Mouse (Mus musculus): Measurements from ENCODE around the gene Nphs1. TPM values are rescaled to one million over a fixed set of nuclear protein-coding genes. Genes with fewer than 3 reads are reported as not detected.
A peak's percentile ranks its signal among the peaks of the same experiment; 100 is the strongest.

Gene Nphs1
- total and polyA plus RNA-seq, 3 experiments: 1.0 to 2.4 TPM; not detected in 1

DNA sequence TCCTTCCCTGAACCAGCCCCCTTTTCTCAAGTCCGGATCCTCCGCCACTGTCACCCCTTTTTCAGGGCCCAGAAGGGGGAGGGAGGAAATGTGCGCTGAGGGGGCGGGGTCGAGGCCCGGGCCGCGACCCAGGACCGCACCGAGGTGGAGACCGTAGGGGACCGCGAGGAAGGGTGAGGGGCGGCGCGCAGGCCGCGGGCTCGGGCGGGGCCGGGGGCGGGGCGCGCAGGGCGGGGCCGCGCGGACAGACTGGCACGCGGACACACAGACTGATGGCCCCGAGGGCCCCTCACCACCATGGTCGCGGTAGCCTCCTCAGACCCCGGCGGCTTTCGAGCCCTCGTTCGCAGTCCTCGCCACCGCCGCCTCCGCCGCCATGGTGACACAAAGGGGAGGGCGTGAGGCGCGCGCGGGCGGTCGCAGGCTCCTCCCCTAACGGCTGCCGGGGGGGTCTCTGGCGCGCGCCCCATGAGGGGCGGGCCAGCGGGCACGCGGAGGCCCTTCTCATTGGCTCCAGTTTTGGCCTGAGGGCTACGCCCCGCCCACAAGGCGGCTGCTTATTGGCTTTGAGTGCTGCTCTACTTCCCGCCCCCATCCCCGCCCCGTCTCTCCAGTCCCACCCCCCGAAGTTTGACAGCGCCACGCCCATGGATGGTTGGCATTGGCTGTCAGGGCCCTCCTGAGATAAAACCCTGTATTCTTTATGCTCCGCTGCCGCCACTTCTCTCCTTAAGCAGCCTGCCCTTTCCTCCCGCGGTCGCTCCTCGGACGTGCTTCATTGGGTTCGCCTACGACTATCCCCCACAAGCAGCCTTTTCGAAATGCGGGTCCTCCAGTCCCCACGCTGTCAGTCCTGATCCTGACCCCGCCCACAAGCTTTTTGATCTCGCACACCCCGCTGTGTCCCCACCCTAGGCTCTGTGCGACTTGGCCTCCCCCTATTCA is 76.8 kb downstream of the Nphs1 start, which contains the start of gene Arhgap33 (continued):
- no peak for TF ChIP-seq POLR2AphosphoS2 (IDR thresholded peaks at IDR 0.05; ENCODE audit: low read depth, low read length)
- no peak for TF ChIP-seq TBP (conservative IDR thresholded peaks at IDR 0.05; ENCODE audit: low read depth, low read length)
- TF ChIP-seq NRF1 (IDR thresholded peaks at IDR 0.05; ENCODE audit: low read depth, low read length): peak; percentile 44; the same call in 1 of the 2 replicates
- no peak for TF ChIP-seq PAX5 (IDR thresholded peaks at IDR 0.05; ENCODE audit: low read length)
- TF ChIP-seq CTCF (conservative IDR thresholded peaks at IDR 0.05 in 1 of 2, IDR thresholded peaks at IDR 0.05 in 1 of 2; ENCODE audit: low read depth in 2 of 2, low read length in 2 of 2): no peak
- no peak for TF ChIP-seq KAT2A (IDR thresholded peaks at IDR 0.05; ENCODE audit: insufficient replicate concordance, low read length)
- TF ChIP-seq SMC3 (IDR thresholded peaks at IDR 0.05; ENCODE audit: low read depth, low read length): no peak
- no peak for TF ChIP-seq JUN (IDR thresholded peaks at IDR 0.05; ENCODE audit: insufficient read depth, low read depth, low read length)
- TF ChIP-seq UBTF (IDR thresholded peaks at IDR 0.05; ENCODE audit: low read depth, low read length): no peak
- no peak; the same call in 1 of the 2 replicates for TF ChIP-seq MAX (IDR thresholded peaks at IDR 0.05; ENCODE audit: low read length)
- no peak for TF ChIP-seq RAD21 (IDR thresholded peaks at IDR 0.05; ENCODE audit: low read depth, low read length)
- 0 out of 2 replicates have a peak, but pooled peaks have one; percentile 27 for TF ChIP-seq MYC (IDR thresholded peaks at IDR 0.05; ENCODE audit: low read depth, low read length)
- TF ChIP-seq ETS1 (conservative IDR thresholded peaks at IDR 0.05; ENCODE audit: low read depth, low read length): no peak
- TF ChIP-seq MXI1 (IDR thresholded peaks at IDR 0.05; ENCODE audit: low read depth, low read length): peak; percentile 91
- TF ChIP-seq MAFK (IDR thresholded peaks at IDR 0.05; ENCODE audit: insufficient replicate concordance, low read length): no peak
- no peak for TF ChIP-seq RCOR1 (conservative IDR thresholded peaks at IDR 0.05; ENCODE audit: low read depth, low read length)

Other genes starting within 250 kb of the Nphs1 start
Only the 20 nearest of the 34 such genes appear.
- gene Syne4, start 143.5 kb upstream of the Nphs1 start, total RNA-seq (2012; rRNA removed): 1.7 and 1.9 TPM in 2 replicates
- 0.70 and 0.81 TPM in 2 replicates for gene Syne4, start 143.5 kb upstream of the Nphs1 start, total RNA-seq (2014; rRNA removed)
- gene Syne4, start 143.5 kb upstream of the Nphs1 start, polyA plus RNA-seq (2012; ENCODE audit: insufficient read length, low read depth): 3.1 and 4.1 TPM in 2 replicates
- gene E130208F15Rik, start 136.6 kb upstream of the Nphs1 start, total RNA-seq (2012; rRNA removed): 5.6 and 6.2 TPM in 2 replicates
- gene E130208F15Rik, start 136.6 kb upstream of the Nphs1 start, total RNA-seq (2014; rRNA removed): 0.35 and 0.70 TPM in 2 replicates
- gene E130208F15Rik, start 136.6 kb upstream of the Nphs1 start, polyA plus RNA-seq (2012; ENCODE audit: insufficient read length, low read depth): 6.2 and 9.7 TPM in 2 replicates
- gene Sdhaf1, start 134.4 kb upstream of the Nphs1 start, total RNA-seq (2012; rRNA removed): 12.8 and 14.1 TPM in 2 replicates
- 16.0 and 18.5 TPM in 2 replicates for gene Sdhaf1, start 134.4 kb upstream of the Nphs1 start, total RNA-seq (2014; rRNA removed)
- 8.8 and 11.3 TPM in 2 replicates for gene Sdhaf1, start 134.4 kb upstream of the Nphs1 start, polyA plus RNA-seq (2012; ENCODE audit: insufficient read length, low read depth)
- gene Lrfn3, start 95.5 kb upstream of the Nphs1 start, total RNA-seq (2012; rRNA removed): 0.04 and 0.08 TPM in 2 replicates
- gene Lrfn3, start 95.5 kb upstream of the Nphs1 start, total RNA-seq (2014; rRNA removed): not detected in 2 replicates
- not detected in 2 replicates for gene Lrfn3, start 95.5 kb upstream of the Nphs1 start, polyA plus RNA-seq (2012; ENCODE audit: insufficient read length, low read depth)
- gene Tyrobp, start 44.6 kb upstream of the Nphs1 start, total RNA-seq (2012; rRNA removed): 4.2 and 5.0 TPM in 2 replicates
- gene Tyrobp, start 44.6 kb upstream of the Nphs1 start, total RNA-seq (2014; rRNA removed): 9.4 and 13.0 TPM in 2 replicates
- 14.3 and 18.9 TPM in 2 replicates for gene Tyrobp, start 44.6 kb upstream of the Nphs1 start, polyA plus RNA-seq (2012; ENCODE audit: insufficient read length, low read depth)
- 8.0 and 11.9 TPM in 2 replicates for gene Hcst, start 38.5 kb upstream of the Nphs1 start, total RNA-seq (2012; rRNA removed)
- 6.3 and 11.8 TPM in 2 replicates for gene Hcst, start 38.5 kb upstream of the Nphs1 start, total RNA-seq (2014; rRNA removed)
- gene Hcst, start 38.5 kb upstream of the Nphs1 start, polyA plus RNA-seq (2012; ENCODE audit: insufficient read length, low read depth): 11.8 and 11.9 TPM in 2 replicates
- 133 and 161 TPM in 2 replicates for gene Nfkbid, start 36.6 kb upstream of the Nphs1 start, total RNA-seq (2012; rRNA removed)
- 131 and 144 TPM in 2 replicates for gene Nfkbid, start 36.6 kb upstream of the Nphs1 start, total RNA-seq (2014; rRNA removed)
- 175 and 197 TPM in 2 replicates for gene Nfkbid, start 36.6 kb upstream of the Nphs1 start, polyA plus RNA-seq (2012; ENCODE audit: insufficient read length, low read depth)
- 0.34 and 0.93 TPM in 2 replicates for gene Aplp1, start 12.8 kb upstream of the Nphs1 start, total RNA-seq (2012; rRNA removed)
- gene Aplp1, start 12.8 kb upstream of the Nphs1 start, total RNA-seq (2014; rRNA removed): not detected in 2 replicates
- 0.10 TPM in 1 of 2 replicates, not detected in the other for gene Aplp1, start 12.8 kb upstream of the Nphs1 start, polyA plus RNA-seq (2012; ENCODE audit: insufficient read length, low read depth)
- not detected in 2 replicates for gene Kirrel2, start 625 bp upstream of the Nphs1 start, total RNA-seq (2012; rRNA removed)
- not detected in 2 replicates for gene Kirrel2, start 625 bp upstream of the Nphs1 start, total RNA-seq (2014; rRNA removed)
- gene Kirrel2, start 625 bp upstream of the Nphs1 start, polyA plus RNA-seq (2012; ENCODE audit: insufficient read length, low read depth): not detected in 2 replicates
- not detected in 2 replicates for gene Prodh2, start 35.3 kb downstream of the Nphs1 start, total RNA-seq (2012; rRNA removed)
- gene Prodh2, start 35.3 kb downstream of the Nphs1 start, total RNA-seq (2014; rRNA removed): not detected in 2 replicates
- not detected in 2 replicates for gene Prodh2, start 35.3 kb downstream of the Nphs1 start, polyA plus RNA-seq (2012; ENCODE audit: insufficient read length, low read depth)
- 2.5 and 2.8 TPM in 2 replicates for gene Arhgap33, start 76.7 kb downstream of the Nphs1 start, total RNA-seq (2012; rRNA removed)
- gene Arhgap33, start 76.7 kb downstream of the Nphs1 start, total RNA-seq (2014; rRNA removed): 0.44 and 0.76 TPM in 2 replicates
- gene Arhgap33, start 76.7 kb downstream of the Nphs1 start, polyA plus RNA-seq (2012; ENCODE audit: insufficient read length, low read depth): 6.2 and 9.2 TPM in 2 replicates
- 1.6 and 2.3 TPM in 2 replicates for gene Hspb6, start 93.9 kb downstream of the Nphs1 start, total RNA-seq (2012; rRNA removed)
- 0.79 and 1.2 TPM in 2 replicates for gene Hspb6, start 93.9 kb downstream of the Nphs1 start, total RNA-seq (2014; rRNA removed)
- 4.1 and 6.0 TPM in 2 replicates for gene Hspb6, start 93.9 kb downstream of the Nphs1 start, polyA plus RNA-seq (2012; ENCODE audit: insufficient read length, low read depth)
- gene Proser3, start 94.0 kb downstream of the Nphs1 start, total RNA-seq (2012; rRNA removed): 4.0 and 5.9 TPM in 2 replicates
- 1.7 and 2.0 TPM in 2 replicates for gene Proser3, start 94.0 kb downstream of the Nphs1 start, total RNA-seq (2014; rRNA removed)
- gene Proser3, start 94.0 kb downstream of the Nphs1 start, polyA plus RNA-seq (2012; ENCODE audit: insufficient read length, low read depth): 5.7 and 6.0 TPM in 2 replicates
- gene Lin37, start 101.5 kb downstream of the Nphs1 start, total RNA-seq (2012; rRNA removed): 8.3 and 11.0 TPM in 2 replicates
- gene Lin37, start 101.5 kb downstream of the Nphs1 start, total RNA-seq (2014; rRNA removed): 4.0 and 5.2 TPM in 2 replicates
- 38.6 and 49.5 TPM in 2 replicates for gene Lin37, start 101.5 kb downstream of the Nphs1 start, polyA plus RNA-seq (2012; ENCODE audit: insufficient read length, low read depth)
- 56.7 and 61.2 TPM in 2 replicates for gene U2af1l4, start 105.0 kb downstream of the Nphs1 start, total RNA-seq (2012; rRNA removed)
- 60.8 and 63.4 TPM in 2 replicates for gene U2af1l4, start 105.0 kb downstream of the Nphs1 start, total RNA-seq (2014; rRNA removed)
- gene U2af1l4, start 105.0 kb downstream of the Nphs1 start, polyA plus RNA-seq (2012; ENCODE audit: insufficient read length, low read depth): 51.5 and 54.4 TPM in 2 replicates
- 2.6 and 2.7 TPM in 2 replicates for gene Gm49396, start 105.0 kb downstream of the Nphs1 start, total RNA-seq (2012; rRNA removed)
- gene Gm49396, start 105.0 kb downstream of the Nphs1 start, total RNA-seq (2014; rRNA removed): 1.9 and 2.3 TPM in 2 replicates
- gene Gm49396, start 105.0 kb downstream of the Nphs1 start, polyA plus RNA-seq (2012; ENCODE audit: insufficient read length, low read depth): 3.3 and 3.8 TPM in 2 replicates
- 55.2 and 59.2 TPM in 2 replicates for gene Psenen, start 105.3 kb downstream of the Nphs1 start, total RNA-seq (2012; rRNA removed)
- 83.6 and 92.7 TPM in 2 replicates for gene Psenen, start 105.3 kb downstream of the Nphs1 start, total RNA-seq (2014; rRNA removed)
- 101 and 121 TPM in 2 replicates for gene Psenen, start 105.3 kb downstream of the Nphs1 start, polyA plus RNA-seq (2012; ENCODE audit: insufficient read length, low read depth)
- gene Igflr1, start 107.1 kb downstream of the Nphs1 start, total RNA-seq (2012; rRNA removed): 0.92 and 1.3 TPM in 2 replicates
- gene Igflr1, start 107.1 kb downstream of the Nphs1 start, total RNA-seq (2014; rRNA removed): not detected in 2 replicates
- gene Igflr1, start 107.1 kb downstream of the Nphs1 start, polyA plus RNA-seq (2012; ENCODE audit: insufficient read length, low read depth): 0.65 TPM in 1 of 2 replicates, not detected in the other
- gene Kmt2b, start 130.4 kb downstream of the Nphs1 start, total RNA-seq (2012; rRNA removed): 17.2 and 18.3 TPM in 2 replicates
- gene Kmt2b, start 130.4 kb downstream of the Nphs1 start, total RNA-seq (2014; rRNA removed): 4.8 and 8.4 TPM in 2 replicates
- 31.0 and 32.8 TPM in 2 replicates for gene Kmt2b, start 130.4 kb downstream of the Nphs1 start, polyA plus RNA-seq (2012; ENCODE audit: insufficient read length, low read depth)
- 183 TPM in 2 replicates for gene Zbtb32, start 140.6 kb downstream of the Nphs1 start, total RNA-seq (2012; rRNA removed)
- gene Zbtb32, start 140.6 kb downstream of the Nphs1 start, total RNA-seq (2014; rRNA removed): 156 and 173 TPM in 2 replicates
- 171 and 178 TPM in 2 replicates for gene Zbtb32, start 140.6 kb downstream of the Nphs1 start, polyA plus RNA-seq (2012; ENCODE audit: insufficient read length, low read depth)

Data from CH12.LX (cell line).